ENCODE assay signal across 1 mouse cellular context in the genomic region with DNA sequence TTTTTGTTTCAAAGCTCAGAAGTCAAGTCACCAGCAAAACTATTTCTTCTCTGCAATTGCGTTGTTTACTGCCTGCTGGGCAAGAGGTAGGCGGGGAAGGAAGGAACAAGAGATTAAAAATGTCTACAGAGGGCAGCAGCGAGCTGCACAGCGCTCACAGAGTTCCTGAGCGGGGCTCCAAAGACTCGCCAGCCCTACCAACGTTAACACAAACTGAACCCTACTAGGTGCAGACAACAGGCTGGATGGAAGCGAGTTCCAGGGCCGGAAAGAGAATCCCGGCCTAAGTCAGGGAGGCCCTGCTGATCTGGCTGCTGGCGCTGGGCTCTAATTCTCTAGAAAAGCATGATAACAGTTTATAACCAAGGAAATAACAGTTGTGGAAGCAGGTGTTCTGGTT.
TF ChIP-seq lines count a peak whose summit lies in the region.

No protein-coding gene starts in this region.

TF ChIP-seq in myocyte, 11 proteins besides CTCF, POLR2A, EP300 and RAD21 (continued from another document):
- TF ChIP-seq POLR2AphosphoS2 (IDR thresholded peaks at IDR 0.05; ENCODE audit: insufficient read length, low read depth): no peak
- TF ChIP-seq E2F4 (IDR thresholded peaks at IDR 0.05; ENCODE audit: insufficient read depth): no peak
- no peak for TF ChIP-seq MAX (IDR thresholded peaks at IDR 0.05; ENCODE audit: low read depth)
- TF ChIP-seq MYOG (IDR thresholded peaks at IDR 0.05; ENCODE audit: control insufficient read depth in 1 of 3, insufficient read depth in 1 of 3, insufficient read length in 2 of 3, low read depth in 2 of 3): no peak
- no peak for TF ChIP-seq REST (IDR thresholded peaks at IDR 0.05; ENCODE audit: insufficient read depth, insufficient read length)
- TF ChIP-seq USF1 (IDR thresholded peaks at IDR 0.05; ENCODE audit: low read depth): no peak
- TF ChIP-seq TCF3 (IDR thresholded peaks at IDR 0.05; ENCODE audit: insufficient read length, low read depth): no peak
- TF ChIP-seq SRF (IDR thresholded peaks at IDR 0.05; ENCODE audit: control insufficient read depth, insufficient read length, low read depth): no peak
